Mouse (Mus musculus) stomach, embryonic 15.5 days (tissue): ENCODE results near the gene Capn9. TPM values are rescaled to one million over a fixed set of nuclear protein-coding genes. Genes with fewer than 3 reads are reported as not detected.

Experiments
- ATAC-seq: fragments of 200-750 bp; cut with Nextera tagmentation; 2 replicates; pipeline ENCODE4 v1.8.0; 2017; ENCODE audit warnings: low read depth, moderate number of reproducible peaks, moderate TSS enrichment; ENCODE audit not compliant: insufficient read depth, low FRiP score
- H3K27ac ChIP-seq: fragments of 300-500 bp; sonication (generic); 2 replicates; pipeline ENCODE4 v1.5.1; 2015; ENCODE audit warnings: mild to moderate bottlenecking, inconsistent platforms
- H3K27me3 ChIP-seq: fragments of 300-500 bp; sonication (generic); replicated peaks from 2 replicates; pipeline ENCODE4 v1.6.1; 2015; ENCODE audit warnings: inconsistent platforms
- H3K36me3 ChIP-seq: fragments of 300-500 bp; sonication (generic); 2 replicates; pipeline ENCODE4 v1.6.1; 2015; ENCODE audit warnings: inconsistent platforms
- H3K4me1 ChIP-seq: fragments of 300-500 bp; sonication (generic); 2 replicates; pipeline ENCODE4 v1.6.1; 2015; ENCODE audit warnings: inconsistent platforms
- H3K4me2 ChIP-seq: fragments of 300-500 bp; sonication (generic); 2 replicates; pipeline ENCODE4 v1.6.1; 2015; ENCODE audit warnings: mild to moderate bottlenecking, inconsistent platforms
- H3K4me3 ChIP-seq: fragments of 300-500 bp; sonication (generic); replicated peaks from 2 replicates; pipeline ENCODE4 v1.5.1; 2015; ENCODE audit warnings: inconsistent platforms
- H3K9ac ChIP-seq: fragments of 300-500 bp; sonication (generic); 2 replicates; pipeline ENCODE4 v1.6.1; 2015; ENCODE audit warnings: inconsistent platforms
- H3K9me3 ChIP-seq: fragments of 300-500 bp; sonication (generic); 2 replicates; pipeline ENCODE4 v1.6.1; 2016; ENCODE audit warnings: inconsistent platforms
- WGBS: fragments of 180-500 bp; shearing (Covaris S2); methylation state at CpG from one replicate; pipeline ENCODE4 v1.1.7; 2015; 5-methylcytosine and 5-hydroxymethylcytosine counted together
- polyA plus RNA-seq: library from polyadenylated mRNA; unstranded; fragments of >200 nt; fragmentation: Nextera tagmentation; extraction: Ambion mirVana; gene quantifications from 2 replicates; pipeline ENCODE4 v1.2.1, GENCODE M21; 2015

The Capn9 gene
- polyA plus RNA-seq, 1 experiment from 2014 or later: 0.24 TPM

DNA sequence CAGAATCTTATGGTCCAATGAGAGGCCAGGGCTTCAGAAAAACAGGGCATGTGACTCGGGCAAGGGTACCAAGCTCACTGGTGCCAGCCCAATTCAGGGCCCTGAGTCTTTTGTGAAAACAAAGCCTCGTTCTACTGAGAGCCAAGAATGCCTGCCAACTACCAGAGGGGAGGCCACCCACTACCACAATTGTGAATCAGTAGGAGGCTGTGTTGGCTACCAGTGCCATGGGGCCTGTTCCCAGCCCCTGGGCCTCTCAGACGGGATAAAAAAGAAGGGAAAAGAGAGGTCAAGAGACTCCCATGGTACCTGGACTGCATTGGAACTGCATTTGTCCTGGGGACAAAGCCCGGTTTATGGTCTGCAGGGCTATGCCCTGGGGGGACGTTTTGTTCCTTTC is 45.3 kb downstream of the Capn9 start:
- H3K9me3 ChIP-seq: no peaks in the 10 kb centered on the region
- H3K4me1 ChIP-seq: no peaks in the 10 kb centered on the region
- H3K27ac ChIP-seq: no peak overlapping the region
- H3K27me3 ChIP-seq: no peaks in the 10 kb centered on the region
- ATAC-seq: no peak
- H3K9ac ChIP-seq: no peak overlapping the region
- no peaks in the 10 kb centered on the region for H3K36me3 ChIP-seq
- no peak overlapping the region for H3K4me3 ChIP-seq
- H3K4me2 ChIP-seq: no peak overlapping the region
- 67% methylated on average over 5 of the region's 5 CpGs for WGBS

DNA sequence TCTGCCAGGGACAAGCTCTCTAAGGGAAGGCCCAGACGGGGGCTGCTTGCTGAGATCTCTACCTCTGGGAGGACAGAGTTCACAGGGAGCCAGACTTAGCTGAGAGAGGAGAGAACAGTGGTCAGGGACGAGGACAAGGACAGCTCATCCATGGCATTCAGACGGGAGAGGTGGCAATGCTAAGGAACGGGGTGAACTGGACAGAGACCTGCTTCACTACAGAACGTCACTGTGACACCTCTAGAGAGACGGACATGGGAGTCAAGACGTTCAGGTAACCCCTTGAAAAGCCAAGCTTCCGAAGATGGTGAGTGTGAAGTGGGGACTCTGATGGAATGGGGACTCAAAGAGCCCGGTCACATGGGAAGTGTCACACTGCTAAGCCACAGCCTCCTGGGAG is 50.3 kb downstream of the Capn9 start:
- Histone ChIP-seq H3K36me3 (no peaks in the 10 kb centered on the region), H3K27me3 (no peaks in the 10 kb centered on the region), H3K4me1 (no peaks in the 10 kb centered on the region), H3K9ac (no peak overlapping the region), H3K4me3 (no peak overlapping the region), H3K27ac (no peak overlapping the region), H3K9me3 (no peaks in the 10 kb centered on the region), H3K4me2 (no peak overlapping the region)
- ATAC-seq: no peak
- 81% methylated on average over 9 of the region's 9 CpGs for WGBS

DNA sequence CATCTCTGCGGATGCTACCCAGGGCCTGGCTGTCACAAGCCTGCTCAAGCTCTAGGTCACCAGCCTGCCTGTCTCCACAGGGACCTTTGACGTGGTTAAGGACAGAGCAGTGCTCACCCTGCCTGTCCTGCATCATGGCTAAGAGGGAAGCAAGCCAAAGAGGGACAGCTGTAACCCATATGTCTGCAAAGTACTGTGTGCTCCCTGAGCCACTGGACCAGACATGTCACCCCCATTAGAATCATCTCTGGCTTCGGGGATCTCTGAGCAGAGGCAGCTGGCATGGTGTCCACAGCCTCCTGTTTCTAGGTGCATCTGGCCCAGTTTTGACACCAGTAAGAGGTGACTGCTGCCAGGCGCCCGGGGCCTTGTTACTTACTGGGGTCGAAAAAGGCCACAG is 54.6 kb downstream of the Capn9 start:
- 65% methylated on average over 6 of the region's 6 CpGs for WGBS
- Histone ChIP-seq H3K4me2 (no peak overlapping the region), H3K9ac (no peak overlapping the region), H3K27ac (no peak overlapping the region), H3K4me1 (peaks cover 14% of the 10 kb centered on the region; the same call in 1 of the 2 replicates), H3K36me3 (no peaks in the 10 kb centered on the region), H3K9me3 (no peaks in the 10 kb centered on the region), H3K4me3 (no peak overlapping the region), H3K27me3 (no peaks in the 10 kb centered on the region)
- no peak for ATAC-seq

DNA sequence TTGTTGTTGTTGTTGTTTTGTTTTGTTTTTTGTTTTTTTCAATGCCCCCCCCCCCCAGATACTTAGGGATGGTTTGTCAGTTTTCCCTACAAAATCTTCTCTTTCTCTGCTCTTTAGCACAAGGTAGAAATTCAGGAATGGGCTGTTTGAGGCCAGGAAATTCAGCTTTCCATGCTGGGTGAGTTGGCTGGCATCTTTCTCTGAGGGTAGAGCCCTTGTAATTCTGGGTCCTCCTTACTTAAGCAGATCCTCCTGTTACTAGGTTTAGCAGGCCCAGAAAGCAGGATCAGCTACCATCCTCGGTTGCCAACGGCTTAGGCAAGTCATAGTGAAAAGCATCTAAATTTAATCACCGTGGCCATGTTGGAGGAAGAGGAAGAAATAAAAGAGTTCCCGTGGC is 55.0 kb downstream of the Capn9 start:
- Histone ChIP-seq H3K9ac (no peak overlapping the region), H3K27ac (no peak overlapping the region), H3K4me3 (no peak overlapping the region), H3K4me1 (peaks cover 14% of the 10 kb centered on the region; the same call in 1 of the 2 replicates), H3K4me2 (no peak overlapping the region), H3K9me3 (no peaks in the 10 kb centered on the region), H3K27me3 (no peaks in the 10 kb centered on the region), H3K36me3 (no peaks in the 10 kb centered on the region)
- whole genome bisulfite sequencing: 81% methylated on average over 4 of the region's 4 CpGs
- ATAC-seq: no peak

DNA sequence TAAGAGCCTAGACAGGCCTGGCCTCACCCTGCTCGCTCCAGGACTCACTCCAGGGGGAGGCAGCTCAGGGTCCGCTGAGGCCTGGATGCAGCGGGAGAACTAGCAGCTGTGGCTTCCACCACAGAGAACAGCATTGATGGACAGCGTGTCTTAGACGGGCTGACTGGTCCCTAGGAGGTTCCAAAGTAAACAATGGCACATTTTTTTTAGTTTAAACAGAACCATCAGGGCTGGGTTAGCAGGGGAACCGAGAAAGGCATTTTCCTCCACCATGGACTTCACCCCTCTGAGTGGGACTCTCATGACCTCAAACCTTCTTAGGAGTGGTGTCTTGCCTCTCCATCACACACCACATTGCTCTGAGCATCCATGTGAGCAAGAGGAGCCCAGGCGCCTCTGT is 56.1 kb downstream of the Capn9 start:
- Histone ChIP-seq H3K9me3 (no peaks in the 10 kb centered on the region), H3K36me3 (0 out of 2 replicates have a peak, but pooled peaks cover 3% of the 10 kb centered on the region), H3K4me3 (no peak overlapping the region), H3K4me1 (peaks cover 14% of the 10 kb centered on the region; the same call in 1 of the 2 replicates), H3K4me2 (no peak overlapping the region), H3K27ac (peak overlapping the region; percentile 85), H3K9ac (no peak overlapping the region), H3K27me3 (no peaks in the 10 kb centered on the region)
- peak; percentile 19 for ATAC-seq
- 26% methylated on average over 7 of the region's 7 CpGs for WGBS

DNA sequence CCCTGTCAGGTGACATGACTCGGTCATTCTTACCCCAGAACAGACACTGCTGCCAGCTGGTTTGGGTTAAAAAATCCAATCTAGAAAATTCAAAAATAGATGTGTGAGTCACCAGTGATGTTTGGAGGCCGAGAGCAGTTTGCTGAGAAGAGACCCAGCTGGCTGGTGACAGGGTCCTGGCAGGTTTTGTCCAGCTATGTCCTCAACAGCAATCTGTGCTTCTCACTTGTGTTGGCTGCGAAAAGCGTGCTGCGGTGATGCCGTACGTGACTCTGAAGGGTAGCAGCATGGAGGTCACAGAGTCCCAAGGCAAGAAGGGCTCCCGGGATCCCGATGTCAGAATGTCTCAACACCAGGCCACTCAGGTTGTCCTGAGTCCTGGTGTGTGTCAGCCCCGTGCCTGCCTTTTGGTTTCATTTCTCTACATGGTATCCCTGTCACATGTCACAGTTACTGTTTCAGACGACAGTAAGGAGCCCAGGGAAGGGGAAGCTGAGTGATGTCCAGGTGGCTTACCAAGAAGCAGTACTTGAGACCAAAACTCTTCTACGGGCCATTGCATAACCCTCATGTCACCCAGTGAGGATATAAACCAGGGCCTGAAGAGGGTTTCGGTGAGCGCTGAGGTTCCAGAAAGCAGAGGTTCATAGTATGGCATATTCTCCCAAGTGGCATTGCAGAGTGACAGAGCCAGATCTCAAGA is 57.2 kb downstream of the Capn9 start:
- peak; percentile 37 for ATAC-seq
- H3K9me3 ChIP-seq: no peaks in the 10 kb centered on the region
- peaks cover 14% of the 10 kb centered on the region; the same call in 1 of the 2 replicates for H3K4me1 ChIP-seq
- no peak overlapping the region for H3K4me2 ChIP-seq
- H3K27ac ChIP-seq: peak overlapping the region; percentile 85
- peaks cover 13% of the 10 kb centered on the region for H3K36me3 ChIP-seq
- H3K9ac ChIP-seq: no peak overlapping the region
- no peak overlapping the region for H3K4me3 ChIP-seq
- WGBS: 55% methylated on average over 14 of the region's 14 CpGs
- H3K27me3 ChIP-seq: no peaks in the 10 kb centered on the region

DNA sequence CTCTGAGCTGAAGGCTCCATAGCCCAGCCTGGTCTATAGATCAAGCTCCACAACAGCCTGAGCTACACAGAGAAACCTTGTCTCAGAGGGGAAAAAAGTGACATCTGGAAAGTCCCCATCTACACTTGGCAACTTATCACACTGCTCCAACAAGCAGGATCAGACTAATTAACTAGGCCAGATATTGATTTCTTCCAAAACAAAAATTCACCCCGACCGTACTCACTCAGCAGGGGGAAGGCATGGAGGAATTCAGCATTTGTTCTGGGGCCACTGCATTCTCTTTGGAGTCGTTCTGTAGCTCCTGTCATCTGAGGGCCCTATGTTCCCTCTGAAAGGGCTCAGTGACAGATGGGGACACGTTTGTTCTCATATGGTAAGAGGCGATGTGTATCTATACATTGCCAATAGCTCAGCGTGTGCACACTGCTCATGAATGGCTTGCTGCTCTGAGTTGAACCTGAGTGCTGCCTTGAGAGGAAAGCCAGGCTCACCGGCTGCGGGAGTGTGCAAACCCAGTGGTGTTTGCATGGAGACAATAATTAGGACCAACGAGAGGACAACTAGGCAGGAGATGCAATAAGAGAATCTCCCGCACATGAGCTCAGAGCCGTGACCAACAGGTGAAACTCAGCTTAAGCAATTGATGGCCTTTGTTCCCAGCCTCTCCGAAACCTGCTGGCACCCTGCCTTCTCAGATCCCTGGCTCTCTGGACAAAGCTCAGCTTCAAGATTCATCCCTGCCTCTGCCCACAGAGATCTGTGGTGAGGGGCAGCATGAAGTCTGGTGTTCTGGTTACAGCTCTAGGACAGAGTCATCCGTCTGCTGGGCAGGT is 58.7 kb downstream of the Capn9 start:
- Histone ChIP-seq H3K27me3 (no peaks in the 10 kb centered on the region), H3K36me3 (peaks cover 20% of the 10 kb centered on the region), H3K4me3 (no peak overlapping the region), H3K27ac (no peak overlapping the region), H3K9me3 (no peaks in the 10 kb centered on the region), H3K4me2 (no peak overlapping the region), H3K9ac (no peak overlapping the region), H3K4me1 (peaks cover 14% of the 10 kb centered on the region; the same call in 1 of the 2 replicates)
- ATAC-seq: no peak
- WGBS: 80% methylated on average over 13 of the region's 13 CpGs

DNA sequence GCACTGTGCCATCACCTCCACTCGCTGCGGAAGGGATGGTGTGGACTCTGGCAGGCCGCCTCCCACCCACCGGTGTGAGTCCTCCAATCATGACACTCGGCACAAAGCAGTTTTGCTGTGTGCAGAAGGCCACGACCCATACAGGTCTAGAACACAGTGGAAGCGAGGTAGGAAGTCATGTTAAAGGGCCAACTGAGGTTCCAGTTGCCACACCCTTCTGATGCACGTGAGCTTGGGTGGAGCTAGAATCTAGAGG is 59.3 kb downstream of the Capn9 start:
- H3K4me3 ChIP-seq: no peak overlapping the region
- WGBS: 78% methylated on average over 8 of the region's 8 CpGs
- no peak for ATAC-seq

DNA sequence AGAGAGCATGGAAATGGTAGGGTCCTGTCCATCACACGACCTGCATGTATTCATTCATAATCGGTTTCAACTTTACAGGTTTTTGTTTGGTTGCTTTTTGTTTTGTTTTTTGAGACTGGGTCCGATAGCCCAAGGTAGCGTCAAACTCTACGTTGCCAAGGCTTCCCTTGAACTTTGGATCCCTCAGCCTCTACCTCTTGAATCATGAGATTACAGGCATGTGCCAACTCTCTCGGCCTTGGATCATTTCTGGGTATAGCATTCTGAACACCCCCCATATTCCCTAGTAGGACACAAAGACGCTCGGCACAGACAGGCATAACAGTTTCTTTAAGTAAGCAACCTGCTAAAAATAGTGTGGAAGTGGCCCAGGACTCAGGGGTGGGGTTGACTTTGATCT is 65.7 kb downstream of the Capn9 start:
- ATAC-seq: no peak
- Histone ChIP-seq H3K9me3 (no peaks in the 10 kb centered on the region), H3K4me2 (no peak overlapping the region), H3K4me3 (no peak overlapping the region), H3K27me3 (no peaks in the 10 kb centered on the region), H3K27ac (no peak overlapping the region), H3K4me1 (peaks cover 20% of the 10 kb centered on the region), H3K9ac (no peak overlapping the region), H3K36me3 (peaks cover 25% of the 10 kb centered on the region)
- 90% methylated on average over 8 of the region's 8 CpGs for WGBS

More for the DNA sequence above, 59.3 kb downstream of the Capn9 start:
- Histone ChIP-seq H3K36me3 (peaks cover 20% of the 10 kb centered on the region), H3K27me3 (no peaks in the 10 kb centered on the region), H3K4me2 (no peak overlapping the region), H3K4me1 (peaks cover 14% of the 10 kb centered on the region; the same call in 1 of the 2 replicates), H3K9ac (no peak overlapping the region), H3K9me3 (no peaks in the 10 kb centered on the region), H3K27ac (no peak overlapping the region)

DNA sequence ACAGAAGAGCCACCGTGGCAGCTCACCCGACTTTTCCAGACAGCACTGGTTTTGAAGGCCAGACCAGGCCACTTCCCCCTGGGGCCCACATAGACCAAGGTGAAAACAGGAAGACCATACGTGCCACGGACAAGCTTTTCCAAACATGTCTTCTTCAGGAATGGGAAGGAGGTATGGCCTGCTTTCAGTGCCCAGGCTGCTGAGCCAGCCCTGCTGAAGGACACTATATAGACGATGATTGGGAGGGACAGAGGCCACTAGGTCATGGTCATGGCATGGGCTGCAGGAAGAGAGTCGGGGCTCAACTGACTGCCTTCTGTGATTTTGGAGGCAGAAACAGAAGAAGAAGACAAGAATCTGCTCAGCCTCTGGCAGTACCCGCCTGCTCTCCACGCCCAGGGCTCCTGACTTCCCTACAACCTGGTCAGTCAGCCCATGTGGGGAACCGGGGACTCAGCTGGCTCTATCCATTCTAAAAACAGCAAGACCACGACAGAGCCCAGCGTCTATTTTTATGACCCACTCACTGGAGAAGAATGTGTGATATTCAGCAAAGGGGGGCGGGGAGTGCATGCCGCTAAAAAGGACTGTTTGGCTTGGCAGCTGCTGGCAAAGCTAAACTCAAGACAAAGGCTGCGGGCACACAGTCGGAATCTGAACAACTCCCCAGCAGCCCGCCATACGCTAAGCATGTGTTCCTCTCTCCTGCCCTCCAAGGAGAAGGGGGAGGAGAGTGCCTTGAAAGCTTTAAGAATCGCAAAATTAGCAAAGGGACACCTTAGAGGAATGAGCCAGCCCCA is 67.8 kb downstream of the Capn9 start:
- peaks cover 9% of the 10 kb centered on the region; the same call in 1 of the 2 replicates for H3K36me3 ChIP-seq
- H3K4me3 ChIP-seq: no peak overlapping the region
- ATAC-seq: peak; percentile 49; the same call in 1 of the 2 replicates
- H3K4me2 ChIP-seq: peak overlapping the region; percentile 5; the same call in 1 of the 2 replicates
- H3K27me3 ChIP-seq: no peaks in the 10 kb centered on the region
- 46% methylated on average over 18 of the region's 18 CpGs for WGBS
- peaks cover 20% of the 10 kb centered on the region for H3K4me1 ChIP-seq
- H3K9me3 ChIP-seq: no peaks in the 10 kb centered on the region
- peak overlapping the region; percentile 80 for H3K27ac ChIP-seq
- H3K9ac ChIP-seq: no peak overlapping the region

DNA sequence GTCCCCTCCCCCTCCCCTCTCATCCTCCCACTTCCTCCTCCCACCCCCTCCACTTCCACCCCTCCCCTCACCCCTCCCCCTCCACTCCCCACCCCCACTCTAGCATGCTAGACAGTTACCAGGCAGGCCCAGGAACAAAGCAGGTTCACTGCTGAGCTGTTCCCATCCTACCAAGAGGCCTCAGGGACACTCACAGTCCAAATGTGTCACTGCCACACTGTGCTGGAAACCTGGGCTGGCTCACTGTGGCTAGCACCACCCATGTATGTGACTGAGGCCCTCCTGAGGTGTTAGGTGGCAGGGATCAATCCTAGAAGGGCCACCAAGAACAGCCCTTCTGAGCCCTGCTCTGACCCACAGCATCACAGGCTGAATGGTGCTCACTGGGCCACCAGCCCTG is 72.4 kb downstream of the Capn9 start:
- Histone ChIP-seq H3K27me3 (no peaks in the 10 kb centered on the region), H3K9me3 (no peaks in the 10 kb centered on the region), H3K27ac (no peak overlapping the region), H3K9ac (no peak overlapping the region), H3K4me1 (peaks cover 33% of the 10 kb centered on the region), H3K36me3 (peaks cover 13% of the 10 kb centered on the region; the same call in 1 of the 2 replicates), H3K4me2 (no peak overlapping the region), H3K4me3 (no peak overlapping the region)
- ATAC-seq: no peak

DNA sequence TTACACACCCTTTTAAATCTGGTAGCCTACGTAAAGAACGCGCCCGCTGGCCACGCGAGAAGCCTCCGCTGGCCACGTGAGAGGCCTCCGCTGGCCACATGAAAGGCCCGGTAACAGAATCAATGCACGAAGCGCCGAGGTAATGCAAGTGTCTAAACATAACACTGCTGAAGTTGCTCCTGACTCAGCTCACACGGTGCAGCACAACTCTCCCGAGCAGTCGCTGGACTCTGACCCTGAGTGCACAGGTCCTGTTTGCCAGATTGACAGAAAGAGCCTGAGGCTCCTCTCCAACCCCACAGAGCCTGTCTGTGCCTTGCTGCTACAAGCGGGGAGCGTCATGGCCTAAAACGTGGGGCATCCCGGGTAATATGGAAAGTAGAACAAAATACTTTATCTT is 75.9 kb downstream of the Capn9 start:
- Histone ChIP-seq H3K27me3 (no peaks in the 10 kb centered on the region), H3K36me3 (peaks cover 14% of the 10 kb centered on the region), H3K27ac (peak overlapping the region; percentile 79; the same call in 1 of the 2 replicates), H3K4me1 (peaks cover 32% of the 10 kb centered on the region), H3K4me3 (no peak overlapping the region), H3K9me3 (no peaks in the 10 kb centered on the region), H3K9ac (no peak overlapping the region), H3K4me2 (no peak overlapping the region)
- ATAC-seq: no peak
- 85% methylated on average over 20 of the region's 20 CpGs for WGBS
